Mouse (Mus musculus): ENCODE measurements around the gene Kcne4.

Gene Kcne4

DNA sequence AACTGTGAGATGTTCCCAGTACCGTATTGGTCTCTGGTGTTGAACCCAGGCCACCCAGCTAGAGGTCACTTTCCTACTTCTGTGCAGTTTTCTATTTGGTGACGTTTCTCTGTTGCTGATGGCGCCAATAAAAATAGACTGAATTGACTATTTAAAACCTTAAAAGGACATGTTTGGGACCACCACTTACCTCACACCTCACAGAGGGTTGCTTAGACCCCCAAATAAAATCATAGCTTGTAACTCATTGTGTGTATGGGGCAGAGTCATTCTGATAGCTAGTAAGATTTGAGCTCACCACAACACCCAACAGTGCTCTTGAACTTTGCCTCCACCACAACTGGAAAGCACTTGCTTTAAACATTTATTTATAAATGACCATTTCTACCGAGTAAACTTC is 43.0 kb downstream of the Kcne4 start:
- DNase-seq (ENCODE audit: low read depth, low spot score) = no peak

DNA sequence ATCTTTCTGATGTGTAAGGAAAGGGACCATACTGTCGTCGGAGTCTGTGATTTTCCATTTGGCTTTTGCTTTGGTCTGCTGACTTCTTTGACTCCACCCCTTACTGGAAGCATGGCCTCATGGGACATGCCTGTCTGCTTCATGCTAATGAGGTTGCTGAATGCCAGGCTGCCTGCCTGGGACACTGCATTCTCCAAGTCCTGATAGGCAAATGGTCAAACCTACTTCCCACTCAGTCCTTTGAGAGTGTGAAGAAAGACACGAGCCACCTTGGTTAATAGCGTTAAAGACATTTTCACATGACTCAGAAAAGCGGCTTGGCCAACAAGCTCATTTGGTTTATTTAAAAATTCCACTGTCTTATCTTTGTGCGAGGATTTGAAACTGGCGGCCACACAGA is 43.5 kb downstream of the Kcne4 start:
- no peak for DNase-seq (ENCODE audit: low read depth, low spot score)

DNA sequence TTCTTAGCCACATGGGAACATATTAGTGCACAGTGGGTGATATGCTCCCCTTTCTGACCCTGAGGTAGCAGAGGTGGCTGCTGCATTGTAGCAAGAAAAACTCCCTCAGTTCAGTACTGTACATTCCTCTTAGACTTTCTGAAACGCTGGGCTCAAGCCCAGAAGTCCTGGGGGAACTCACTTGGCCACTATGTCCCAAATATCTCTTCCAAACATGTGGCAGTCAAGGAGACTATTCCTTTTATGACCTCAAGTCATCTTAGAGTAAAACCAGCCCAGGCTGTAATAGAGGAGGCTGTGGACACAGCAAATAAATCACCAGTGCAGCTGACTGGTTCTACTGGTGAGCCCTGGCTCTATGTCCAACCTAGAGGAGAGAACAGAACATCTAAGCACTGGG is 45.7 kb downstream of the Kcne4 start:
- DNase-seq (ENCODE audit: low read depth, low spot score) = no peak

DNA sequence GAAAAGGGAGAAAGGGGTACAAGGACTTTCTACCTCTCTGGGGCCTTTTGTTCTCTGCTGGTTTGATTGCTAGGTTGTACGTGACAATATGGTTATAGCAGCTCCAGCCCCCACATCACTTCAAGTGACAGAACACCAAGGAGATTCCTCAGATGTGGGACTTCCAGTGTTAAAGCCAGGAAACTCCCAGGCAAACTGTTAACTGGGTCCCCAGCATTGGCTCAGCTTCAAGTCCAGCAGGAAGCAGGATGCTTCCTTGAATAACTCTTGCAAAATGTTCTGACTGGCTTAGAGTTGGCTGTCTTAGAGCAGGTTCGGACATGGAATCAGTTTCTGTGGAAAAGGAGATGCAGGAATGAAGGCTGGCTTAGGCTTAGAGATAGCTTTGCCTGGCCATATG is 47.3 kb downstream of the Kcne4 start:
- no peak for DNase-seq (ENCODE audit: low read depth, low spot score)

DNA sequence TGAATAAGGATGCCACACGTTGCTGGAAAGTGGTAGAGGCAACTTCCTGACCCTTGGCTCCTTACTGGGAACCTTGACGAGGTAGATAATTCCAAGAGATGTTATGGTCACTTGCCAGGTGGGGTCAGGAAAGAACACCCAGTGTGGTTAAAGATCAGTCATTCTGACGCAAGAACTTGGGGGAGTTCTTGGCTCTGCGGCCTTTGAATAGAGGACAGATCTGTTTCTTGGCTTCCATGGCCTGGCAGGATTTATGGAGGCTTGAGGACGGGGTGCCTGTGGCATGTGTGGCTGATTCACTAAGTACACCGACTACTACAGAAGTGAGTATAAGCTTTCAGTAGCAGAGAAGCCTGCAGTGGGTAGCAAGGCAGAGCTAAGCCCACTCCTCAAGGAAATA is 47.8 kb downstream of the Kcne4 start:
- DNase-seq (ENCODE audit: low read depth, low spot score) = no peak

DNA sequence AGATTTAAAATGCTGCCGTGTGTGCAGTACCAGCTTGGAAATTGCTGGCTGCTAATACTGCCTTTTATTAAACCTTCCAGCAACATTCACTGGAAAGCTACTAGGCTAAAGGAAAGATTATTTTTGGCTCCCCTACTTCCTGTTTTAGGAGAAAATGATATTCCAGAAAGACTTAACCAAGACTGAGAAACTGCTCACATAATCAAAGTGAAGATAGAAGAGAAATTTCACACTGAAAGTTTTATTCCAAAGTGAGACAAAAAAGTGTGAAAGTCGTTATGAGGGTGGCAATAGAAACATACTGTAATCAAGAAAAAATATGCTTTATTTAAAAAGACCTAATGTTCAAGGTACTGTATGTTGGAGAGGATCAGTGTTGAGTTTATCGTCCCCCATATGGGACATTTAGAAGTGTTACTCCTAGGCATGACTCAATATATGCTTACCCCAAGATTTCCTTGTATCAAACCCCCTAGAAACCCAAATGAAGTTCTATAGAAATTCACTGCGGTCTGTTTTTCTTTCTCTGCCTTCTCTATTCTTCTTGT is 48.3 kb downstream of the Kcne4 start:
- no peak for DNase-seq (ENCODE audit: low read depth, low spot score)

DNA sequence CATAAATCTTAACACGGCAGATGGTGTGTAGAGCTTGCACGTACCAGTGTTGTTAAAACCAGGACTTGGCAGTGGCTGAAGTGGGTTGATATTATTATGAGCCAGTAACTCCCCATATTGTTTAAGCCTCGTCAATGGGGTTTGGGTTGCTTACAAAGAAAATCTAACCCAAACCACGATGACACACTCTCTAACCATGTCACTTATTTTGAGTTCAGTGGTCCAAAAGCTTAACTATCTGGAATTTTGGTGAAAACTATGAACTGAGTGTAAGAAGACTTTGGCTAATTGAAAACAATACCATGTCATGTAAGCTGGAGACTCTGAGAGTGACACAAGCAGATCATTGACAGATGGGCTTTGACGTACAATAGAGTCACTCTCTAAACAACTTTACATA is 49.4 kb downstream of the Kcne4 start:
- no peak for DNase-seq (ENCODE audit: low read depth, low spot score)

DNA sequence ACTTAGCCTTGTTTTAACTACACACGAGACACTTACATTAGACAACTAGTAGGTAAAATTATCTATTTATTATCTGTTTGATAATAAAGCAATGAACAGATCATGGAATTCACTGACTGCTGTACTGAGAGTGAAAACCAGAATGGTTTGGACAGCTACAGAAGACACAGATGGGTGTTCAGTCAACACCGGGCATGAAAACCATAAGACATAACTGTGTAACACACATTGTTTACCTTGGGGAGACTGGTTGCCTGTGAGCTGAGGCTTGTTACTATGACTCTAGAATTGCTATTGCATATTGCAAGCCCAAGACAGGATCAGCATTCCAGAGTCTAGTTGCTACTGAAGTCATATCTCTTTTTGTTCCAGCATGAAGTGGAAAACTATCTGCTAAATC is 49.9 kb downstream of the Kcne4 start:
- DNase-seq (ENCODE audit: low read depth, low spot score) = no peak
